Comparison of ENCODE assay signal across 16 mouse cellular contexts in genomic region chrX:142827644-142828043, GRCm38 (mm10).
DNase-seq lines count a peak whose midpoint lies in the region; ATAC-seq and TF ChIP-seq lines count a peak whose summit lies in the region.
"Had no signal": no experiment of that assay in that cellular context is flagged by ENCODE, and none has a peak within 500 bp of the region (broad histone marks: within the 10 kb centered on the region; RNA-seq: fewer than 3 reads in every experiment).

No protein-coding gene starts in this region.

- H3K4me1 ChIP-seq in cortical plate, adult 2 months (ENCODE audit: control insufficient read depth, insufficient read depth, low read length), result no peaks in the 10 kb centered on the region
- H3K4me1 ChIP-seq in forebrain, embryonic 15.5 days, result no peaks in the 10 kb centered on the region
- H3K4me1 ChIP-seq: hindbrain, embryonic 10.5 days had no signal

- no peak for TF ChIP-seq POLR2A in cortical plate, adult 2 months (IDR thresholded peaks at IDR 0.05; ENCODE audit: extremely low read depth, insufficient read depth, low read length)

- no peak overlapping the region for H3K9ac ChIP-seq in forebrain, embryonic 15.5 days (replicated peaks)
- H3K9ac ChIP-seq: liver, embryonic 13.5 days had no signal

- peak; percentile 47 for TF ChIP-seq CTCF in layer of hippocampus, adult 2 months (conservative IDR thresholded peaks at IDR 0.05)
- 0 out of 2 replicates have a peak, but pooled peaks have one; percentile 1 for TF ChIP-seq CTCF in cortical plate, adult 2 months (IDR thresholded peaks at IDR 0.05; ENCODE audit: extremely low read depth, insufficient read depth, low read length)

- no peaks in the 10 kb centered on the region for H3K27me3 ChIP-seq in forebrain, embryonic 15.5 days
- H3K27me3 ChIP-seq: liver, embryonic 13.5 days had no signal

- no peak for ATAC-seq in forebrain, embryonic 15.5 days (replicated peaks)
- no peak for ATAC-seq in inflammation-experienced regulatory T-cells, adult 6 months
- ATAC-seq: Patski had no signal

- H3K4me3 ChIP-seq in layer of hippocampus, adult 2 months, result no peak overlapping the region
- H3K4me3 ChIP-seq in cortical plate, adult 2 months (ENCODE audit: insufficient read depth, low read length), result no peak overlapping the region
- no peak overlapping the region for H3K4me3 ChIP-seq in forebrain, embryonic 15.5 days
- H3K4me3 ChIP-seq: hindbrain, embryonic 10.5 days; liver, embryonic 13.5 days had no signal

- no peak overlapping the region for H3K27ac ChIP-seq in layer of hippocampus, adult 2 months
- no peak overlapping the region for H3K27ac ChIP-seq in cortical plate, adult 2 months (ENCODE audit: insufficient read depth, low read length)
- no peak overlapping the region for H3K27ac ChIP-seq in forebrain, embryonic 15.5 days (replicated peaks)
- H3K27ac ChIP-seq: hindbrain, embryonic 10.5 days; liver, embryonic 13.5 days had no signal

- DNase-seq in heart, adult 11 months, result peak; percentile 79
- no peak for DNase-seq in heart, postnatal 4 days
- DNase-seq in layer of hippocampus, adult 2 months (ENCODE audit: low spot score in 2 of 2), result no peak
- no peak for DNase-seq in layer of hippocampus, postnatal 10 days (ENCODE audit: low spot score in 2 of 2)
- DNase-seq in B cell, adult 2 months, result peak; percentile 12 to 21
- DNase-seq: cerebellum, adult 11-12 months; kidney, postnatal 14 days; layer of hippocampus, adult 9-11 months; liver, embryonic 13.5 days; thymus, postnatal 25 days had no signal

- no peaks in the 10 kb centered on the region for H3K9me3 ChIP-seq in forebrain, embryonic 15.5 days
- H3K9me3 ChIP-seq: hindbrain, embryonic 10.5 days; liver, embryonic 13.5 days had no signal

- H3K4me2 ChIP-seq in forebrain, embryonic 15.5 days (replicated peaks), result no peak overlapping the region
- H3K4me2 ChIP-seq: liver, embryonic 13.5 days; midbrain, embryonic 11.5 days had no signal

- H3K36me3 ChIP-seq in forebrain, embryonic 15.5 days, result no peaks in the 10 kb centered on the region
- H3K36me3 ChIP-seq: hindbrain, embryonic 10.5 days; liver, embryonic 13.5 days had no signal

- WGBS in forebrain, embryonic 15.5 days, result 41% methylated on average over 1 of the region's 1 CpGs

Comparison
In these comparisons a context has a peak if more than half of its experiments do, and no peak if none do; other contexts are left out.
1. DNase-seq: peak in heart, adult 11 months (single experiment) and B cell, adult 2 months (2 of 2); none in heart, postnatal 4 days (single experiment), layer of hippocampus, adult 2 months (0 of 2) and layer of hippocampus, postnatal 10 days (0 of 2).